Mouse (Mus musculus) cerebellum, adult 2 months (tissue): ENCODE measurements around the gene 1700003F12Rik. TPM values are rescaled to one million over a fixed set of nuclear protein-coding genes. Genes with fewer than 3 reads are reported as not detected.

Source experiments
- DNase-seq, 2 experiments: peaks; one replicate each; pipeline ENCODE4 v3.0.0; 2021
- H3K27ac ChIP-seq: fragments of 200-500 bp; 2 replicates; pipeline ENCODE4 v1.5.1; 2012; ENCODE audit warnings: low read length, control low read depth, inconsistent platforms; ENCODE audit not compliant: insufficient read depth
- H3K27me3 ChIP-seq: fragments of 200-500 bp; 2 replicates; pipeline ENCODE4 v1.6.1; 2012; ENCODE audit warnings: inconsistent platforms, mild to moderate bottlenecking, low read length, moderate library complexity; ENCODE audit not compliant: control insufficient read depth, insufficient read depth
- H3K4me1 ChIP-seq: fragments of 200-500 bp; 2 replicates; pipeline ENCODE4 v1.6.1; 2011; ENCODE audit warnings: low read length; ENCODE audit not compliant: control insufficient read depth, insufficient read depth
- H3K4me3 ChIP-seq: fragments of 200-500 bp; replicated peaks from 2 replicates; pipeline ENCODE3; 2011; ENCODE audit warnings: mild to moderate bottlenecking, low read depth, low read length, control low read depth; ENCODE audit not compliant: insufficient read depth
- CTCF ChIP-seq: fragments of 200-500 bp; IDR thresholded peaks from 2 replicates; pipeline ENCODE4 v1.5.1; 2011; ENCODE audit warnings: low read depth, mild to moderate bottlenecking, control low read depth, low read length, moderate library complexity, borderline replicate concordance; ENCODE audit not compliant: insufficient read depth
- POLR2A ChIP-seq: fragments of 200-500 bp; IDR thresholded peaks from 2 replicates; pipeline ENCODE4 v1.6.1; 2011; ENCODE audit warnings: low read length, control low read depth, borderline replicate concordance; ENCODE audit not compliant: insufficient read depth
- WGBS: fragments of 180-500 bp; shearing (Covaris S2); methylation state at CpG from one replicate; pipeline ENCODE4 v1.1.7; 2018; 5-methylcytosine and 5-hydroxymethylcytosine counted together
- polyA plus RNA-seq: library from polyadenylated mRNA; depleted of rRNA; stranded (reverse); fragments of >200 nt; gene quantifications from 2 replicates; pipeline ENCODE4 v1.2.3, GENCODE M21; 2012

Gene 1700003F12Rik
- polyA plus RNA-seq, 1 experiment, result 1.4 TPM

GRCm38 (mm10) chr2:154516944-154517343 is 29.9 kb upstream of the 1700003F12Rik start:
- TF ChIP-seq POLR2A, result no peak
- no peak for TF ChIP-seq CTCF
- no peak for DNase-seq
- Histone ChIP-seq H3K4me1 (no peaks in the 10 kb centered on the region; the same call in 1 of the 2 replicates), H3K27ac (no peak overlapping the region), H3K27me3 (no peaks in the 10 kb centered on the region), H3K4me3 (no peak overlapping the region)
- WGBS, result 88% methylated on average over 3 of the region's 3 CpGs

GRCm38 (mm10) chr2:154517424-154517823 is 29.5 kb upstream of the 1700003F12Rik start:
- WGBS, result 94% methylated on average over 5 of the region's 5 CpGs
- no peak overlapping the region for H3K27ac ChIP-seq
- DNase-seq, result no peak

GRCm38 (mm10) chr2:154521449-154521848 is 25.4 kb upstream of the 1700003F12Rik start:
- TF ChIP-seq CTCF (no peak), POLR2A (no peak)
- Histone ChIP-seq H3K4me3 (no peak overlapping the region), H3K27ac (no peak overlapping the region), H3K27me3 (no peaks in the 10 kb centered on the region), H3K4me1 (no peaks in the 10 kb centered on the region)
- DNase-seq, result no peak

More at GRCm38 (mm10) chr2:154517424-154517823, 29.5 kb upstream of the 1700003F12Rik start:
- TF ChIP-seq CTCF, result no peak
- TF ChIP-seq POLR2A, result no peak
- H3K27me3 ChIP-seq, result no peaks in the 10 kb centered on the region
- H3K4me1 ChIP-seq, result no peaks in the 10 kb centered on the region; the same call in 1 of the 2 replicates
- no peak overlapping the region for H3K4me3 ChIP-seq

DNA sequence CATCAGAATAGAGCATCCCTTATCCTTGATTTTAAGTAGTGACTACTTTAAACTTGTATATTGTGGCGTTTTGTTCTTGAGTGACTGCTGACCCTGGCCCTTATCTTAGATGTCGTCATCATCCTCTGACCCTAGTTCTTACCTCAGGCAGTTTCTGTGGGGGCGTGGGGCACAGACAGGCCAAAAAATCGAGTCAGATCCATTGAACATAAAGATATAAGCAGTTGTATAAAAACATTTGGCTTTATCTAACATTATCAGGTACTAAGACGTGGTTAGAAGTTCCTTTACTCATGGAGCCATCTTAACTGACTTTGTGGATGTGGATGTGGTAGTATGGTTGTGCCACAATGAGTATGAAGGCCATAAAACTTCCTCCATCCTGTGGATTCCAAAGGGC is 24.6 kb upstream of the 1700003F12Rik start:
- H3K4me1 ChIP-seq, result no peaks in the 10 kb centered on the region
- H3K27me3 ChIP-seq, result no peaks in the 10 kb centered on the region
- H3K27ac ChIP-seq, result no peak overlapping the region
- DNase-seq, result no peak
- WGBS, result 97% methylated on average over 5 of the region's 5 CpGs
- TF ChIP-seq CTCF (no peak), POLR2A (no peak)
- H3K4me3 ChIP-seq, result no peak overlapping the region

- Histone ChIP-seq H3K27ac (no peak overlapping the region), H3K27me3 (no peaks in the 10 kb centered on the region), H3K4me1 (no peaks in the 10 kb centered on the region), H3K4me3 (no peak overlapping the region)
- no peak for DNase-seq
- no peak for TF ChIP-seq POLR2A
- TF ChIP-seq CTCF, result no peak
- 86% methylated on average over 2 of the region's 2 CpGs for WGBS
Measured at GRCm38 (mm10) chr2:154525285-154525684, 21.6 kb upstream of the 1700003F12Rik start.

GRCm38 (mm10) chr2:154526531-154526930 is 20.4 kb upstream of the 1700003F12Rik start:
- Histone ChIP-seq H3K4me3 (no peak overlapping the region), H3K27ac (no peak overlapping the region), H3K4me1 (no peaks in the 10 kb centered on the region), H3K27me3 (no peaks in the 10 kb centered on the region)
- WGBS, result 59% methylated on average over 3 of the region's 3 CpGs
- no peak for TF ChIP-seq POLR2A
- no peak for TF ChIP-seq CTCF
- DNase-seq, result no peak

DNA sequence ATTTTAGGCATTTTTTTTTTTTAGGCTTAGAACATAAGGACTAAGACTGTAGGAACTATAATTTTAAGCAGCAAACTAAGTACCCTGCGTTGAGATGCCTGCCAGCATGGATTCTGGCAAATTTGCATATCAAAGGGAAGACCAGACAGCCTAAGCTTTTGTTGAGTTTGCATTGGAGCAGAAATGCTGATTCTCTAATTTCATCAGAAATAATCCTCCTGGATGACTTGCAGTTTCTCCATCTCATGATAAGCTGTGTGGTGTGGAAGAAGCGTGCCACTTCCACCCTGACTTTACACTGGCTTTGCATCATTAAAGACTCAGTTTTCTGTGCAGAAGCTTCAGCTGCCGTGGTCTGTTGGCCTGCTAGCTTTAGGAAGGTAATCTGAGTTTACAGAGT is 14.0 kb upstream of the 1700003F12Rik start:
- 56% methylated on average over 3 of the region's 3 CpGs for WGBS
- peaks cover 3% of the 10 kb centered on the region for H3K4me1 ChIP-seq
- TF ChIP-seq POLR2A (no peak), CTCF (no peak)
- no peak overlapping the region for H3K4me3 ChIP-seq
- H3K27me3 ChIP-seq, result no peaks in the 10 kb centered on the region
- no peak for DNase-seq
- no peak overlapping the region for H3K27ac ChIP-seq

DNA sequence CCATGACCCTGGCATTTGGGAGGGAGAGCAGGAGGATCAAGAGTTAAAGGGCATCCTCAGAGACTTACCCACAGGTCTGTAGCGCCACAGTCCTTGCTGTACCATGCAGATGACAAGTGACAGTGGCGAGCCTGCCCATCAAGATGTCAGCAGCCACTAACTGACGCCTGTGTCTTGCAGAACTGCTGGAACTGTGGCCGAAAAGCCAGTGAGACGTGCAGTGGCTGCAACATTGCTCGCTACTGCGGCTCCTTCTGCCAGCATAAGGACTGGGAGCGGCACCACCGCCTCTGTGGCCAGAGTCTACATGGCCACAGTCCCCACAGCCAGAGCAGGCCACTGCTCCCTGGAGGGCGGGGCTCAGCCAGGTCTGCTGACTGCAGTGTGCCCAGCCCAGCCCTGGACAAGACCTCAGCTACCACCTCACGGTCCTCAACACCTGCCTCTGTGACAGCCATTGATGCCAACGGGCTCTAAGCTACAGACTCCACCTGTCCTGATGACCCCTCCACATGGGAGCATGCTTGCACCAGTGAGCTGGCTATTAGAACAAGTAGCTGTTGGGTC is 12.1 kb upstream of the 1700003F12Rik start:
- Histone ChIP-seq H3K4me1 (peaks cover 12% of the 10 kb centered on the region), H3K4me3 (no peak overlapping the region), H3K27me3 (no peaks in the 10 kb centered on the region), H3K27ac (no peak overlapping the region)
- DNase-seq, result no peak
- TF ChIP-seq POLR2A (no peak), CTCF (no peak)
- 85% methylated on average over 12 of the region's 12 CpGs for WGBS
